Mouse (Mus musculus): Measurements from ENCODE around the gene Notch1.

DNA sequence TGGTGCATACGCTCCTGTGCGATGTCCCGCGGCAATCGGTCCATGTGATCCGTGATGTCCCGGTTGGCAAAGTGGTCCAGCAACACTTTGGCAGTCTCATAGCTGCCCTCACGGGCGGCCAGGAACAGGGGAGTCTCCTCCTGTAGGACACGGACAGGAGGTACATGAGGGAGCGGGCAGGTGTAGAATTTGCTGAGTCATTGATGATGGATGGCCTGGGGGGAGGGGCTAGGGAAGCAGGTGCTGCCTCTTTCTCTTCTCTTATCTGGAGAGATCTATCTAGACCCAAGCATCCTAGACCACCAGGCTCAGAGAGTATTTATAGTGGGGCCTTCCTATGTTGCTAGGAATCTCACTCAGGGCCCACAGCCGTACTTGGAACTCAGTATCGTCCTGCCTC is 55.6 kb downstream of the Notch1 start:
- TF ChIP-seq CTCF (IDR thresholded peaks at IDR 0.05; ENCODE audit: borderline replicate concordance, insufficient read depth, low read length) (no peak), POLR2A (IDR thresholded peaks at IDR 0.05; ENCODE audit: low read depth, low read length) (no peak)
